Mouse (Mus musculus) induced T-regulatory cell, adult 2 months (primary cell): ENCODE measurements around the gene Tcta.
"Not testable (repeated sequence)": the region's sequence is repeated elsewhere in the genome, so short reads cannot be mapped to it uniquely, and the experiment has no call there.

Experiments used
- DNase-seq: peaks from one replicate; pipeline ENCODE4 v3.0.0-alpha.2; 2012; ENCODE audit warnings: low read depth

Gene Tcta

GRCm38 (mm10) chr9:108305629-108306520 is at the start of gene Tcta, which contains the start of gene Rhoa:
Tcta (minus strand) TSS chr9:108306160.
Rhoa (plus strand) TSS chr9:108306129.
- DNase-seq = peak; percentile 100

DNA sequence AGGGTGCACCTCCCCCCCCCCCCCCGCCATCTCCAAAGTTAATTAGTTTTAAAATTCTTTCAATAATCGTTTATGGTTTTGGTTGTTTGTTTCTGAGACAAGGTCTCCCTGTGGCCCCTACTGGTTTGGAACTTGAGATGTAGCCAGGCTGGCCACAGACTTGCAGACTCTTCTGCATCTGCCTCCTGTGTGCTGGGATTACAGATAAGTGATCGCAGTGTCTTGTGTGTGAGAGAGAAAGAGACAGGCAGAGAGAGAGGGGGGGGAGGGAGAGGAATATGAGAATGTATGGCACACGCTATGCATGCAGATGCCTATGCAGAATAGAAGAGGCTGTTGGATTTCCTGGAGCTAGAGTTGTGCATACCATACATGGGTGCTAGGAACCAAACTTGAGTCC is 43.8 kb upstream of the Tcta start:
- no peak for DNase-seq

- DNase-seq = peak; percentile 48
Observed at GRCm38 (mm10) chr9:108348290-108348680, 42.3 kb upstream of the Tcta start.

DNA sequence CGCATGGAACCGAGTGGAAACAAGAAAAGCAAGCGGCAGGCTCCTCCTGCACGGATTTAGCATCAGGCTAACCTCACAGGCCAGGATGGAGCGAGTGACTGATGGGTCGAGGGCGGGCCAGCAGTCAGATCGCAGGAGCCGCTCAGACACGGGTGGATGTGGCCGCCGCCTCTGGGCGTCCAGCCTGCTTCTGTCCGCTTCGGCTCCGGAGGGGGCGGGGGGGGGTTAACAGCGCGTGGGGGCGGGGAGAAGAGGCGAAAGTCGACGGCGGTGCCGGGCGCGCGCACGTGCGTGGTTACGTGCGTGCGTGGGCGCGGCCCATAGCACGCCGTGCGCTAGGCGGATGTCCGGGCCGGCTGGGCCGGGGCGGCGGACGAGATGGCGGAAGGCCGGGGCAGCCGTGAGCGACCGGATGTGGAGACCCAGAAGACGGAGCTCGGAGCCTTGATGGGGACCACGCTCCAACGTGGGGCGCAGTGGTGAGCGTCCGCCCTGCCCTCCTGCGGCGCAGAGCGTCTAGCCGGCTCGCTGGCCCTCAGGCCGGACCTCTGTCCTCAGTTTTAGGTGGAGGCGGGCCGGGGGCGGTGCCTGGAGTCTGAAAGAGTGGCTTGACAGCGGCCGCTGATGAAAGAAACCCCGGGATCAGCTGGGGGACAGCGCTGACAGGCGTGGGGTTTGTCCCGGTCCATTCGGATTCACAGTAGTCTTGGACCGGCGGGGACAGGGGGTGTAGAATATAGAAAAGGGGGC is 41.8 kb upstream of the Tcta start, which contains the start of gene Usp4:
Gene Usp4, plus strand, starts transcription at position 314 of the 750 bp plus-strand sequence.
- DNase-seq = peak; percentile 93

- no peak for DNase-seq
Observed at GRCm38 (mm10) chr9:108347024-108347423, 41.1 kb upstream of the Tcta start.

DNA sequence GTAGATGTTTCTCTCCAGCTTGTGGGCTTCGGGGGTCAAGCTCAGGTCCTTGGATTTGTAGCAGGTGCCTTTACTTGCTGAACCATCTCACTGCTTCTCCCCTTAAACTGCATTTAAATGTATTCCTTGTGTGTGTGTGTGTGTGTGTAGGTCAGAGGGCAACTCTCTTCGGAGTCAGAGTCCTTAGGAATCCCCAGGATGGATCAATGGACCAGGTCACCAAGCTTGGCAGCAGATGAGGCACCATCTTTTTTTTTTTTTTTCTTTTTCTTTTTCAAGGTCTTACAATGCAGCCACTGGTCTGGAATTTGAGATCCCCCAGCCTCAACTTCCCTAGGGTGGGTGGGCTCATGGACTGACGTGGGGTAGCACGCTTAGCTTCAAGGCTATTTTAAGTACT is 38.5 kb upstream of the Tcta start:
- no peak for DNase-seq

- DNase-seq = no peak
Observed at GRCm38 (mm10) chr9:108343835-108344234, 37.9 kb upstream of the Tcta start.

DNA sequence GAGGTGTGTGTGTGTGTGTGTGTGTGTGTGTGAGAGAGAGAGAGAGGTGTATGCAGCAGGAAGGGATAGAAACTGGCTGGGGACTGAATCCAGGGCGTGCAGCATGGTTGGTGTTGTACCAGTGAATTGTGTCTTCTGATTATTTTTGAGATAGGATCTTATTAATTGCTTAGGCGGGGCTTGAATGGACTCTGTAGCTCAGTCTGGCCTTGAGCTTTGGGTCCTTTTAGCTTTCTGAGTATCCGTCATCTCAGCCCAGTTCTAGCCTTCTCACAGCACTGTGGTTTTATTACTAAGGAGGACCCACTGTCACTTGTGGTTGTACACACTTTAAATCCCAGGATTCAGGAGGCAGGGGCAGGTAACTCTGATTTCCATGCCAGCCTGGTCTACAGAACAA is 37.4 kb upstream of the Tcta start:
- no peak for DNase-seq

GRCm38 (mm10) chr9:108342301-108342831 is 36.4 kb upstream of the Tcta start:
- DNase-seq = peak; percentile 60

- DNase-seq = no peak
Observed at GRCm38 (mm10) chr9:108341801-108342200, 35.8 kb upstream of the Tcta start.

DNA sequence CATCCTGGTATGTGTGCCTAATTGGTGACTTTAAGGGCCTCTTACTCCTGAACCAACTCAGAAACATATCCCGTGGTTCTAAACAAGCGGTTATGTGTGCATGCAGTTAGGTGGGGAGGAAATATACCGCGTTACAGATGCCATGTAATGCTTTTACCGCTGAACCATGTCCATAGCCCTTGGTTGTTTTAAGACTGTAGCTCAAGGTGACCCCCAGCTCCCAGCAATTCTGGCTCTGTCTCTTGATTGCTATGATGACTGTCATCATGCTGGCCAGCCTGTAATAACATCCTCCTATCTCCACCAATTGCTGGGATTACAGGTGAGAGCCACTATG is 35.1 kb upstream of the Tcta start:
- DNase-seq = no peak

DNA sequence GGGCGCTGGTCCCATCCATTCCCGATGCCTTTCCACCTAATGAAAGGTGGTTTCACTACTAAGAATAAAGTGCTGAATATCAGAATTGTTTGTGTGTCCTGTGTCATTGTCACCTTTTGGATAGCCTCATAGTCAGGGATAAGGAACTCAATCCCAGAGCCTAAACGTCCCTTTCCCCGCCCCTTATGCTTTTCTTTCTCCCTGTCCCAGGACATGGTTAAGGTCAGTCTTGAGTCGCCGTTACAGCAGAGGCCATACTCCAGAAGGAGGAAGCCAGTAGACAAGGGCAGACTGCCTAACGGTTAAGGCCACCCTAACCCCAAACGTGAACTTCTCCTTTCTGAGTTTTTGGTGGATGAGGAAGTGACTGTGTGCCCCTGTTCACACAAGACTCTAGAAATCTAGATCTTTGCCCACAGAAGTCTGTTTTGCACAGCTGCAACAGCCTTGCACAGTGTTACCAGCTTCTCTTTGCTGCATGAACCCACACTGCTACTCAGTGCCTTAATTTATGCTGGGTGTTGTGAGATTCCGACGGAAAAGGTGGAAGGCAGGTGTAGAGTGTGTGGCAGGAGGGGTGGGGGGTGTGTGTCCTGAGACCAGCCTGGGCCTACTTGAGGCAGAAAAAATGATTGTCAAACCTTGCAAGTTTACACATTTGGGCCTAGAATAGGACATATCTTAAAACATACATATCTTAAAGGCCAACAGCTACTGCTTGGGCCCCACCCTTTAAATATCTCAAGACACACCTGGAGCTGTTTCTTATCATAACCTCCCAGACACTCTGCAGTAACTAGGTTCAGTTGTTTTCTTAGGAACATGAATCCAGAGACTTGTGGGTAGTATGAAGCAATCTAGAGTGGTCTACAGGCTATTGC is 34.5 kb upstream of the Tcta start:
- DNase-seq = peak; percentile 50

- DNase-seq = no peak
Observed at GRCm38 (mm10) chr9:108339886-108340257, 33.9 kb upstream of the Tcta start.

GRCm38 (mm10) chr9:108338886-108339781 is 33.2 kb upstream of the Tcta start, which contains the start of gene Gpx1:
Gpx1 (plus strand) TSS chr9:108338903.
- DNase-seq = peak; percentile 96

DNA sequence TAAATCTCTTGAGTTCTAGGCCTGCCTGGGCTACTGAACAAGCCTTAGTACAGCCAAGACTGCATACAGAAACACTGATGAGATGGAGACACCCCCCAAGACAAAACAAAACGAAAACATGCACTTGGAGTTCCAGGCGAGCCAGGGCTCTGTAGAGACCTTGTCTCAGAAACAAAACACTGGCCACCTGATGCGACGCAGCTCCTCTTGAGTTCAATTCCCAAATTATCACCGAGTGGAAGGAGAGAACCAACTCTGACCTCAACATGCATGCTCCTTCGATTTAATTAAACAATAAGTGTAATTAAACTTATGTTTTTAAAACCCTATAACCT is 32.6 kb upstream of the Tcta start:
- no peak for DNase-seq

- DNase-seq = no peak
Observed at GRCm38 (mm10) chr9:108337848-108338550, 32.0 kb upstream of the Tcta start.

DNA sequence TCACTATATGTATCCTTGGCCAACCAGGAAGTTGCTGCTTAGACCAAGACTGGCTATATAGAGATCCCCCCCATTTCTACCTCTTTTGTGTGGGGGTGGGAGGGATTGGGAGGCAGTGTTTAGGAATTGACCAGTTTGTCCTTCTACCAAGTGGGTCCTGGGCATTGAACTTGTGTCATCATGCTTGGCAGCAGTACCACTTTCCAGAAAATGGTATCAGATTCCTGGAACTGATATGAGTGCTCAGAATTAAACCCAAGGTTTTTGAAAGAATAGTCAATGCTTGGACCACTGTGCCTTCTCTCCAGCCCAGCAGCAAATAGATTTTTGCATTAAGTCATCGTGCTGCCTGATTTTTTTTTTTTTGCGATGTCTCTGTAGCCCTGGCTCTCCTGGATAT is 19.9 kb upstream of the Tcta start:
- DNase-seq = no peak

DNA sequence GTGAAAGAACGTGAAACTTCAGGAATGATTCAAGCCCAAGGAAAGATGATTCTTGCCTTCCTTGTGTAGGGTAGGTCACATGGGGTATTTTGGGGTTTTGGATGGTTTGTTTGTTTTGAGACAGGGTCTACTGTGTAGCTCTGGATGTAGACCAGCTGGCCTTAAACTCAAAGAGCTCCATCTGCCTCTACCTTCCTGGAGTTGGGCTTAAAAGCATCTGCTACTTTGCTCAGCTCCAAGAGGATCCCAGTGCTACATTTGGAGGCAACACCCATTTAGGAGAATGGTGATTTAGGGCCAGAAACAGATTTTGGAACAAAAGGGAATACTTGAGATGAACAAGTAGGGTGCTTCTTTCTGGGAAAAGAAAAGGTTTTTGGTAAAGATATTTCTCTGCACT is 18.8 kb upstream of the Tcta start:
- DNase-seq = no peak

DNA sequence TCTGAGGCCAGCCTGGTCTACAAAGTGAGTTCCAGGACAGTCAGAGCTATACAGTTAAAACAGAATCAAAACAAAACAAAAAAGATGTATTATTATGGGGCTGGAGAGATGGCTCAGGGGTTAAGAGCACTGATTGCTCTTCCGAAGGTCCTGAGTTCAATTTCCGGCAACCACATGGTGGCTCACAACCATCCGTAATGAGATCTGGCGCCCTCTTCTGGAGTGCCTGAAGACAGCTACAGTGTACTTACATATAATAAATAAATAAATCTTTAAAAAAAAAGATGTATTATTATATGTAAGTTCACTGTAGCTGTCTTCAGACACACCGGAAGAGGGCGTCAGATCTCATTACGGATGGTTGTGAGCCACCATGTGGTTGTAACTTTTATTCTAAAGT is 16.1 kb upstream of the Tcta start:
- not testable (repeated sequence) for DNase-seq

DNA sequence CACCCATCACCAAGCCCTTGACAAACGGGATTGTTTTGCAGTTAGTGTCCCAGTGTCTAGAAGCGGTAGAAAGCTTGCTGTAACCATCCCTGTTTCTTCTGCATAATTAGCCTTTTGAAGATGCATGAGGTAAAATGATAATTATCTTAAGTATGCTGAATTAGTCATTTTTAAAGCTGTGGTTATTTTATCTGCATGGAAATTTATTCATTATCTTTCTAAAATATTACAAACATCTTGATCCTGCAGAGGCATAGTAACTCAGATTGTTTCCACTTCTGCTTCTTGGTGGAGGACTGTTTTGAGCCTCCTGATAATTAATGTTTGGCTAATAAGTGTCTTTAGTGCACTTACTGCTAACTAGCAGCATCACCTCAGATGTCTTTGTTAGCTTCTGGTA is 12.5 kb upstream of the Tcta start:
- no peak for DNase-seq
